Mouse (Mus musculus) hindbrain, embryonic 16.5 days (tissue): ENCODE data around the gene Unc79. TPM values are rescaled to one million over a fixed set of nuclear protein-coding genes. Genes with fewer than 3 reads are reported as not detected.

Source experiments
- ATAC-seq: fragments of 200-750 bp; cut with Nextera tagmentation; 2 replicates; pipeline ENCODE4 v1.8.0; 2017; ENCODE audit warnings: moderate TSS enrichment, moderate library complexity
- H3K27ac ChIP-seq: fragments of 300-500 bp; sonication (generic); 2 replicates; pipeline ENCODE4 v1.5.1; 2014; ENCODE audit warnings: low read depth, mild to moderate bottlenecking, control low read depth, low read length, moderate library complexity
- H3K27me3 ChIP-seq: fragments of 300-500 bp; sonication (generic); replicated peaks from 2 replicates; pipeline ENCODE4 v1.6.1; 2014; ENCODE audit warnings: low read length; ENCODE audit not compliant: control insufficient read depth, insufficient read depth
- H3K36me3 ChIP-seq: fragments of 300-500 bp; sonication (generic); 2 replicates; pipeline ENCODE4 v1.6.1; 2014; ENCODE audit warnings: mild to moderate bottlenecking, low read length, moderate library complexity, mixed read lengths; ENCODE audit not compliant: control insufficient read depth, insufficient read depth
- H3K4me1 ChIP-seq: fragments of 300-500 bp; sonication (generic); 2 replicates; pipeline ENCODE4 v1.6.1; 2014; ENCODE audit warnings: low read depth, low read length; ENCODE audit not compliant: control insufficient read depth, insufficient read depth
- H3K4me2 ChIP-seq: fragments of 300-500 bp; sonication (generic); 2 replicates; pipeline ENCODE4 v1.6.1; 2014; ENCODE audit warnings: mild to moderate bottlenecking, low read length, control low read depth, moderate library complexity
- H3K4me3 ChIP-seq: fragments of 300-500 bp; sonication (generic); 2 replicates; pipeline ENCODE4 v1.5.1; 2014; ENCODE audit warnings: mild to moderate bottlenecking, low read length, control low read depth, moderate library complexity
- H3K9ac ChIP-seq: fragments of 300-500 bp; sonication (generic); 2 replicates; pipeline ENCODE4 v1.6.1; 2014; ENCODE audit warnings: low read depth, mild to moderate bottlenecking, control low read depth, low read length, moderate library complexity
- H3K9me3 ChIP-seq: fragments of 300-500 bp; sonication (generic); 2 replicates; pipeline ENCODE4 v1.6.1; 2014; ENCODE audit warnings: mild to moderate bottlenecking, low read length, moderate library complexity; ENCODE audit not compliant: control insufficient read depth
- WGBS: fragments of 180-500 bp; shearing (Covaris S2); extraction: QIAGEN DNeasy Blood & Tissue Kit; methylation state at CpG from one replicate; pipeline ENCODE4 v1.1.7; 2014; 5-methylcytosine and 5-hydroxymethylcytosine counted together
- microRNA-seq: library from miRNA; unstranded; fragments of <30 nt; microRNA quantifications from one replicate; pipeline ENCODE4, GENCODE M21; 2017
- polyA plus RNA-seq: library from polyadenylated mRNA; unstranded; fragments of >200 nt; fragmentation: Nextera tagmentation; extraction: Ambion mirVana; gene quantifications from 2 replicates; pipeline ENCODE4 v1.2.1, GENCODE M21; 2015

The Unc79 gene
- polyA plus RNA-seq, 1 experiment from 2014 or later = 6.2 TPM

DNA sequence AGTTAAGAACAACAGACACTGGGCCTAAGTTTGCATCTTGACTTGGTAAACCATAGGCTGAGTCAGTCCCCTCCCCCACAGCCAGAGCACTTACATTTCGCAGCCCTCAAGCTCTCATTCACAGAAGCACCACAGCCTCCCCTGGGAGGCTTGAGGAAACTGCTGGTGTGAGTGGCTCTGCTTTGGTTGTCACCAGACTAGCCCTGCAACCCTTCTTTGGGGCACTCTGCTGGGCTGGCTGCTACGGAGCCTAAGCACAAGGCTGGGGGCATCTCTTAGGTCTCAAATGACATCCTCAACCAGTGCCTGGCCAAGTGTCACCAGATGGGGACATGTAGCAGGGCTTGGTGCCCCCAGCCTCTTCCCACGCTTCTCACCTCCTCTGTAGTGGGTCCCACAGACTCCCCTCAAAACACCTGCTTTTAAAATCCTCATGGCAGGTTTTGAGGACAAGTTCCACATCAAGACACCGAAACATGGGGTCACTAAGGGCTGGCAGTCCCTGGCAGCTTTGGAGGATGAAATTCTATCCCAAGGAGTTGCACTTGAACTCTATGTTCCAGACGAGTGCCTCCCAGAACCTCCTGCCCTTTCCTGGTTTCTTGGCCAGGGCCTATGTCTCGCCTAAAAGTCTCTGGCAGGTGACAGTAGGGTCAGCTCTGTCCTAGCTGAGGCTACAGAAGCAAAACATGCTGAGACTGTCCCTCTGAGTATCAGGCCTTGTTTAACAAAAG lies 267.4 kb downstream of the Unc79 start:
- no peak overlapping the region for H3K9ac ChIP-seq
- no peaks in the 10 kb centered on the region for H3K36me3 ChIP-seq
- no peak overlapping the region for H3K27ac ChIP-seq
- ATAC-seq = no peak
- no peak overlapping the region for H3K4me3 ChIP-seq
- peaks cover 12% of the 10 kb centered on the region for H3K4me1 ChIP-seq
- WGBS = 66% methylated on average over 6 of the region's 6 CpGs
- H3K27me3 ChIP-seq = no peaks in the 10 kb centered on the region
- no peaks in the 10 kb centered on the region for H3K9me3 ChIP-seq
- H3K4me2 ChIP-seq = no peak overlapping the region

- WGBS = 81% methylated on average over 9 of the region's 9 CpGs
- no peak overlapping the region for H3K27ac ChIP-seq
- ATAC-seq = no peak
These were observed 275.0 kb downstream of the Unc79 start for GRCm38 (mm10) chr12:103223671-103224070.

DNA sequence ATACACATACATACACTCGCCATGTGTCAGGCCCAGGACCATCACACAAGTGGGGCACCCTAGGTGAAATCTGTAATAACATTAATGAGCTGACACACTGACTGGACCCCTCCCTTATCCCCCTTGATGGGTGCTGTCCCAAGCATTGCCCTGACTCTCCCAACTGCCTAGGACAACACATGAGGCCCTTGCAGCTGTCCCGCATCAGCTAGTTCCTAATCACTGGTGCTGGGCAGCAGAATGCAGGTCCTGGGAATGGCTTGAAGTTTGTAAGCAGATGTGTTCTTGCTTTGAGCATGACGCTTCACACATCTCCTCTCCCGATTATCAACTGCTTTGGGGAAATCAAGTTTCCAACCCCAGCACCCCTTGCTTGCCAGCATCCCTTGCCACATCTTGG lies 277.5 kb downstream of the Unc79 start:
- no peaks in the 10 kb centered on the region for H3K9me3 ChIP-seq
- no peak for ATAC-seq

More at GRCm38 (mm10) chr12:103223671-103224070, 275.0 kb downstream of the Unc79 start:
- Histone ChIP-seq H3K36me3 (no peaks in the 10 kb centered on the region), H3K27me3 (no peaks in the 10 kb centered on the region), H3K4me3 (no peak overlapping the region), H3K4me2 (no peak overlapping the region), H3K9ac (no peak overlapping the region), H3K9me3 (no peaks in the 10 kb centered on the region), H3K4me1 (no peaks in the 10 kb centered on the region)

GRCm38 (mm10) chr12:103229058-103229457 lies 280.4 kb downstream of the Unc79 start:
- 84% methylated on average over 4 of the region's 4 CpGs for WGBS
- H3K9me3 ChIP-seq = no peaks in the 10 kb centered on the region
- no peaks in the 10 kb centered on the region for H3K36me3 ChIP-seq
- H3K4me2 ChIP-seq = no peak overlapping the region
- no peaks in the 10 kb centered on the region for H3K27me3 ChIP-seq
- no peak for ATAC-seq
- H3K9ac ChIP-seq = no peak overlapping the region
- no peak overlapping the region for H3K27ac ChIP-seq
- no peaks in the 10 kb centered on the region for H3K4me1 ChIP-seq
- no peak overlapping the region for H3K4me3 ChIP-seq

More for the DNA sequence above, 277.5 kb downstream of the Unc79 start:
- no peaks in the 10 kb centered on the region for H3K36me3 ChIP-seq
- H3K4me2 ChIP-seq = no peak overlapping the region
- WGBS = 85% methylated on average over 4 of the region's 4 CpGs
- H3K4me3 ChIP-seq = no peak overlapping the region
- no peaks in the 10 kb centered on the region for H3K27me3 ChIP-seq
- H3K9ac ChIP-seq = no peak overlapping the region
- no peaks in the 10 kb centered on the region for H3K4me1 ChIP-seq
- H3K27ac ChIP-seq = no peak overlapping the region

Small RNA genes lying within 50 kb of the gene (microRNA-seq; reads per million reads assigned to microRNA genes)
- gene Gm44324 = not detected

Other genes starting within 250 kb of the Unc79 start
- 41.2 and 42.5 TPM in 2 replicates for gene Itpk1, start 243.9 kb upstream of the Unc79 start, polyA plus RNA-seq
- 72.4 and 81.3 TPM in 2 replicates for gene Moap1, start 205.2 kb upstream of the Unc79 start, polyA plus RNA-seq
- gene Tmem251, start 205.1 kb upstream of the Unc79 start, polyA plus RNA-seq = 9.9 and 11.8 TPM in 2 replicates
- gene Gm28051, start 191.1 kb upstream of the Unc79 start, polyA plus RNA-seq = not detected in 2 replicates
- gene Gon7, start 191.1 kb upstream of the Unc79 start, polyA plus RNA-seq = 38.7 and 45.2 TPM in 2 replicates
- 34.7 and 38.9 TPM in 2 replicates for gene Ubr7, start 190.9 kb upstream of the Unc79 start, polyA plus RNA-seq
- 46.1 and 48.8 TPM in 2 replicates for gene Gm20604, start 190.2 kb upstream of the Unc79 start, polyA plus RNA-seq
- 9.8 and 10.3 TPM in 2 replicates for gene Btbd7, start 70.4 kb upstream of the Unc79 start, polyA plus RNA-seq
- not detected in 2 replicates for gene Cox8c, start 49.5 kb upstream of the Unc79 start, polyA plus RNA-seq